Comparison of ENCODE assay signal across 15 mouse cellular contexts in the genomic region with DNA sequence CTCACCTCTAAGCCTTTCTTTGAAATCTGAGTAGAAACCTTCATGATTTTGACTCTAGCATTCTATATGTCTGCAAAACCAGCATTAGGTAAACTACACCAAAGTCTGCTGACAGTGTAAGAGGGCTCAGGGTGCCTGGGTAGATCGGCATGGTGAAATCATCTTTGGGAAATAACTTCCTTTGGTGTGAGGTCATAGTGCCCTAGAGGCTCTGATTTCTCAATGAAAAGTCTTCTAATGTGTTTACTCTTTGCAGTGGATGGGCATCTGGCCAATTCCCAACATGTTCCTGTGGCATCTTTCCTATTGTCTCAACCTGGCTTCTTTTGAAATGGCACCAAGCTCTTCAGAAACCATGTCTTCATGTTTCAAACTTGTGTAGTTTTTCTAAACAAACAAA. TPM values are rescaled to one million over a fixed set of nuclear protein-coding genes. Genes with fewer than 3 reads are reported as not detected.
DNase-seq lines count a peak whose midpoint lies in the region; ATAC-seq lines count a peak whose summit lies in the region.
"Had no signal": no experiment of that assay in that cellular context is flagged by ENCODE, and none has a peak within 500 bp of the region (broad histone marks: within the 10 kb centered on the region; RNA-seq: fewer than 3 reads in every experiment).

No protein-coding gene starts in this region.

- no peak for ATAC-seq in heart, embryonic 11.5 days (replicated peaks; ENCODE audit: insufficient number of reproducible peaks, low FRiP score, low TSS enrichment)
- ATAC-seq: forebrain, embryonic 15.5 days had no signal

- H3K36me3 ChIP-seq in heart, embryonic 11.5 days (ENCODE audit: control insufficient read depth, insufficient read depth, low read length) = peaks cover 6% of the 10 kb centered on the region

- WGBS in heart, embryonic 11.5 days (ENCODE audit: insufficient replicate concordance) = 83% methylated on average over 1 of the region's 1 CpGs

- H3K4me1 ChIP-seq in heart, embryonic 11.5 days (ENCODE audit: control insufficient read depth, insufficient read depth, low read length) = no peaks in the 10 kb centered on the region
- H3K4me1 ChIP-seq: forebrain, embryonic 15.5 days; liver, embryonic 15.5 days had no signal

- H3K4me3 ChIP-seq in heart, embryonic 11.5 days (ENCODE audit: low read depth, low read length) = no peak overlapping the region
- H3K4me3 ChIP-seq: forebrain, embryonic 15.5 days; liver, embryonic 15.5 days had no signal

- H3K27ac ChIP-seq in heart, embryonic 11.5 days (ENCODE audit: low read depth, low read length) = no peak overlapping the region
- H3K27ac ChIP-seq: forebrain, embryonic 15.5 days; liver, embryonic 15.5 days had no signal

- no peaks in the 10 kb centered on the region for H3K9me3 ChIP-seq in heart, embryonic 11.5 days (replicated peaks; ENCODE audit: control insufficient read depth, low read length)
- H3K9me3 ChIP-seq: forebrain, embryonic 15.5 days; liver, embryonic 15.5 days had no signal

- no peak overlapping the region for H3K9ac ChIP-seq in heart, embryonic 11.5 days (ENCODE audit: low read depth, low read length)
- H3K9ac ChIP-seq: forebrain, embryonic 15.5 days; liver, embryonic 15.5 days had no signal

- peak; percentile 40 for DNase-seq in gastrocnemius, adult 18-20 months (ENCODE audit: low spot score)
- no peak for DNase-seq in gastrocnemius, adult 8-10 months (ENCODE audit: low spot score in 2 of 2)
- peak; percentile 66 for DNase-seq in 3T3-L1 (ENCODE audit: low read depth, low spot score)
- peak; percentile 66 for DNase-seq in adrenal gland, adult 2 months
- peak; percentile 95 for DNase-seq in gonadal fat pad, adult 2 months (ENCODE audit: low read depth)
- DNase-seq in left cerebral cortex, postnatal 36 days (ENCODE audit: low spot score in 2 of 2) = no peak
- no peak for DNase-seq in testis, postnatal 14 days (ENCODE audit: low spot score)
- DNase-seq: gastrocnemius, postnatal 25 days; heart, postnatal 14 days; retina, postnatal 1 day; thymus, postnatal 14 days had no signal

- no peak overlapping the region for H3K4me2 ChIP-seq in heart, embryonic 11.5 days
- H3K4me2 ChIP-seq: forebrain, embryonic 15.5 days; liver, embryonic 15.5 days; midbrain, embryonic 11.5 days had no signal

- intact Hi-C loops in left cerebral cortex, postnatal 36 days (cut with DNase I) = loop anchor here (10.0 kb wide), 1 partner anchor 382 kb away; no protein-coding TSS in a partner anchor

- no peaks in the 10 kb centered on the region for H3K27me3 ChIP-seq in heart, embryonic 11.5 days (ENCODE audit: control insufficient read depth, insufficient read depth, low read length)
- H3K27me3 ChIP-seq: forebrain, embryonic 15.5 days; liver, embryonic 15.5 days had no signal

RNA-seq across cellular contexts. Expression of a gene that starts 58.5 kb away (rescaled TPM):
- total RNA-seq in gastrocnemius, adult 18-20 months (2021) = 100 to 1,000 TPM; 142 to 160 TPM
- total RNA-seq in gastrocnemius, adult 8-10 months (2022) = 100 to 1,000 TPM; 145 to 178 (median 153) TPM
- total RNA-seq in adrenal gland, adult 2 months (2021) = 100 to 1,000 TPM; 155 to 192 TPM
- 15.6 and 34.5 TPM in 2 replicates for polyA plus RNA-seq in adrenal gland, adult 2 months (2012; rRNA removed)
- 34.7 and 35.8 TPM in 2 replicates for polyA plus RNA-seq in gonadal fat pad, adult 2 months (2012; rRNA removed)
- 100 to 1,000 TPM; 138 to 151 TPM for total RNA-seq in left cerebral cortex, postnatal 36 days (2021)
- polyA plus RNA-seq in heart, embryonic 11.5 days (2014; fragmentation: Nextera tagmentation; extraction: Ambion mirVana) = 220 and 227 TPM in 2 replicates

Comparison
In these comparisons a context has a peak if more than half of its experiments do, and no peak if none do; other contexts are left out.
1. DNase-seq: peak in gastrocnemius, adult 18-20 months (single experiment), 3T3-L1 (single experiment), adrenal gland, adult 2 months (single experiment) and gonadal fat pad, adult 2 months (single experiment); none in gastrocnemius, adult 8-10 months (0 of 2), left cerebral cortex, postnatal 36 days (0 of 2) and testis, postnatal 14 days (single experiment).